Mouse (Mus musculus) forebrain, embryonic 10.5 days (tissue): ENCODE results near the gene Aff3. TPM values are rescaled to one million over a fixed set of nuclear protein-coding genes. Genes with fewer than 3 reads are reported as not detected.

ENCODE experiments used
- DNase-seq: peaks from one replicate; pipeline ENCODE4 v3.0.0-alpha.2; 2017; ENCODE audit warnings: low spot score; ENCODE audit errors: extremely low spot score
- H3K27ac ChIP-seq: fragments of 300-500 bp; sonication (generic); 2 replicates; pipeline ENCODE4 v1.5.1; 2016; ENCODE audit warnings: mild to moderate bottlenecking
- H3K27me3 ChIP-seq: fragments of 300-500 bp; sonication (generic); 2 replicates; pipeline ENCODE4 v1.6.1; 2016; ENCODE audit warnings: mild to moderate bottlenecking; ENCODE audit not compliant: poor library complexity, severe bottlenecking
- H3K36me3 ChIP-seq: fragments of 300-500 bp; sonication (generic); replicated peaks from 2 replicates; pipeline ENCODE4 v1.6.1; 2016; ENCODE audit warnings: mild to moderate bottlenecking, moderate library complexity
- H3K4me1 ChIP-seq: fragments of 300-500 bp; sonication (generic); 2 replicates; pipeline ENCODE4 v1.6.1; 2016
- H3K4me3 ChIP-seq: fragments of 300-500 bp; sonication (generic); 2 replicates; pipeline ENCODE4 v1.5.1; 2016; ENCODE audit warnings: mild to moderate bottlenecking, moderate library complexity
- H3K9me3 ChIP-seq: fragments of 300-500 bp; sonication (generic); 2 replicates; pipeline ENCODE4 v1.6.1; 2016; ENCODE audit warnings: mild to moderate bottlenecking, moderate library complexity
- WGBS: fragments of 180-500 bp; shearing (Covaris S2); methylation state at CpG from one replicate; pipeline ENCODE4 v1.1.7; 2016; 5-methylcytosine and 5-hydroxymethylcytosine counted together
- polyA plus RNA-seq: library from polyadenylated mRNA; unstranded; fragments of >200 nt; fragmentation: Nextera tagmentation; extraction: Ambion mirVana; gene quantifications from 2 replicates; pipeline ENCODE4 v1.2.1, GENCODE M21; 2016

The Aff3 gene
- polyA plus RNA-seq, 1 experiment from 2014 or later: 3.5 TPM

DNA sequence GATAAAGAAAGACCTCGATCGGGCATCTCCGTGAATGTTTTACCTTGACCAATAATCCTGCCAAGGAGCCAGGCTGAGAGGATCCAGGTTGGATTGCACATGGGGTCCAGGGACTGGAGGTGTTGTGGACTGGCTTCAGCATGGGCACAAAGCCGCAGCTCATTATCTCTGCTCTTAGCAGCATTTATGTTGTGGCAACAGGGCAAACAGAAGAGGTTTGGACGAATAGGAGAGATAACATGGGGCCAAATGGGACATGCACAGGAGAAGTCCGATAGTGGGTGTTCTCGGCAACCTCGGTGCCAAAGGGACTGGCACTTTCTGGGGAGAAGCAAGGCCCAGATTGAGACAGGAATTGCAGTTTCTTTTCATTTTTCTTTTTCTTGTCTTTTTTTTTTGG is 342.9 kb downstream of the Aff3 start:
- Histone ChIP-seq H3K4me1 (peaks cover 10% of the 10 kb centered on the region), H3K36me3 (no peaks in the 10 kb centered on the region), H3K4me3 (no peak overlapping the region), H3K27ac (no peak overlapping the region), H3K9me3 (no peaks in the 10 kb centered on the region), H3K27me3 (no peaks in the 10 kb centered on the region)
- no peak for DNase-seq
- WGBS: 93% methylated on average over 8 of the region's 8 CpGs

DNA sequence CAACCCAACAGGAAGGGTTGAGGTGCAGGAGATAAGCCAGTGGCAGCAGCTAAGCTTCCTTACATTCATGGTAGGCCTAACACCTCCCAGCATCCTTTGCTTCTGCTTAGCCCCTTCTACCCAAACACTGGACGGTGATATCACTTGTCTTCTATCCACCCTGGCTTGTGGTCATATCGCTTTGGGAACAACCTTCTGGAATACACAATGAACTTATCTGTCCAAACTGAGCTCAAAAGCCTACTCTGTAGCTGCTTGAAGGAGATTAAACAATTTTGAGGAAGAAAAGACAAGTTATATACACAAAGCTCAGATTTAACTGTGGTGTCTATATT is 343.8 kb downstream of the Aff3 start:
- DNase-seq: no peak

GRCm38 (mm10) chr1:38320126-38320970 is 344.4 kb downstream of the Aff3 start:
- Histone ChIP-seq H3K36me3 (no peaks in the 10 kb centered on the region), H3K4me3 (no peak overlapping the region), H3K27me3 (no peaks in the 10 kb centered on the region), H3K4me1 (peaks cover 10% of the 10 kb centered on the region), H3K27ac (no peak overlapping the region), H3K9me3 (no peaks in the 10 kb centered on the region)
- 77% methylated on average over 16 of the region's 16 CpGs for WGBS
- no peak for DNase-seq

More for the DNA sequence above, 343.8 kb downstream of the Aff3 start:
- Histone ChIP-seq H3K27ac (no peak overlapping the region), H3K36me3 (no peaks in the 10 kb centered on the region), H3K4me3 (no peak overlapping the region), H3K9me3 (no peaks in the 10 kb centered on the region), H3K4me1 (peaks cover 10% of the 10 kb centered on the region), H3K27me3 (no peaks in the 10 kb centered on the region)
- 88% methylated on average over 2 of the region's 2 CpGs for WGBS

- 94% methylated on average over 2 of the region's 2 CpGs for WGBS
- H3K4me1 ChIP-seq: peaks cover 10% of the 10 kb centered on the region
These were observed 346.1 kb downstream of the Aff3 start for GRCm38 (mm10) chr1:38318614-38319013.

GRCm38 (mm10) chr1:38315992-38316391 is 348.8 kb downstream of the Aff3 start:
- Histone ChIP-seq H3K9me3 (no peaks in the 10 kb centered on the region), H3K4me3 (no peak overlapping the region), H3K27me3 (no peaks in the 10 kb centered on the region), H3K27ac (no peak overlapping the region), H3K4me1 (peaks cover 10% of the 10 kb centered on the region), H3K36me3 (no peaks in the 10 kb centered on the region)
- WGBS: 82% methylated on average over 4 of the region's 4 CpGs
- no peak for DNase-seq

More at GRCm38 (mm10) chr1:38318614-38319013, 346.1 kb downstream of the Aff3 start:
- Histone ChIP-seq H3K27me3 (no peaks in the 10 kb centered on the region), H3K4me3 (no peak overlapping the region), H3K9me3 (no peaks in the 10 kb centered on the region), H3K27ac (no peak overlapping the region), H3K36me3 (no peaks in the 10 kb centered on the region)
- DNase-seq: no peak

DNA sequence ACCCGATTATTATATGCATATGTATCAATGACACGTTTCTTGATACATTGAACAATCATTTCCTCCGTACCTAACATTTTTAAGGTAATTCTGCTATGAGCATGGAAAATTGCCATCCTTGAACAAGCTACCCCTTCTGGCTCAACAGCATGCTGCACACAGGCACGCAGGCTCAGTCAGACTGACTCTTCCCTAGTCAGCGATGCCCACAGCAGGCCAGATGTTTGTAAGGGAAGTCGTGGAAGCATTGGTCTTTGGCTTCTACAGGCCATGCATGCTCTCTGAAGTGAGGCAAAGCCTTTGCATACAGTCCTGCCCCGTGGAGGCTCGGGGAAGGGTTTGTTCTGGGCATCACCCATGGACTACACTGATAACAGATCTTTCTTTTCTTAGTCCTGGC is 354.3 kb downstream of the Aff3 start:
- no peak for DNase-seq
- Histone ChIP-seq H3K27me3 (no peaks in the 10 kb centered on the region), H3K9me3 (no peaks in the 10 kb centered on the region), H3K27ac (no peak overlapping the region), H3K4me1 (no peaks in the 10 kb centered on the region), H3K36me3 (no peaks in the 10 kb centered on the region), H3K4me3 (no peak overlapping the region)
- WGBS: 90% methylated on average over 8 of the region's 8 CpGs

DNA sequence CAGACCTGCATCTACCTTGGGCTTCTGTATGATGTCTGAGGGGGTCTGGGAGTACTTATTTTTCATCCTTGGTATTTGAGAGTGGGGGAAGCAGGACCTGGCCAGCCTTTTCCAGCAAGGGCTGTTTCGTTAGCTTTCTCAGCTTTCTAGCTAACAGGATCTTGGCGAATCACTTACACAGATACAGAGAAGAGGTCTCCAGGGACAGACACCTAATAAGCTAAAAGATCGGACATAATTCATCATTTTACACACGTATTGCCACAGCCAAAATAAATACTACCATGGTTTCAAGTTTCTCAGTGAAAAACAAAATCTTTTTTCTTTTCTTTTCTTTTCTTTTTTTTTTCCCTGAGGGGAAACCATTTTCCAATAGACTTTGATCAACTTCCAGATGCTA is 354.7 kb downstream of the Aff3 start:
- Histone ChIP-seq H3K36me3 (no peaks in the 10 kb centered on the region), H3K4me1 (no peaks in the 10 kb centered on the region), H3K27ac (no peak overlapping the region), H3K27me3 (no peaks in the 10 kb centered on the region), H3K9me3 (no peaks in the 10 kb centered on the region), H3K4me3 (no peak overlapping the region)
- 96% methylated on average over 4 of the region's 4 CpGs for WGBS
- no peak for DNase-seq

DNA sequence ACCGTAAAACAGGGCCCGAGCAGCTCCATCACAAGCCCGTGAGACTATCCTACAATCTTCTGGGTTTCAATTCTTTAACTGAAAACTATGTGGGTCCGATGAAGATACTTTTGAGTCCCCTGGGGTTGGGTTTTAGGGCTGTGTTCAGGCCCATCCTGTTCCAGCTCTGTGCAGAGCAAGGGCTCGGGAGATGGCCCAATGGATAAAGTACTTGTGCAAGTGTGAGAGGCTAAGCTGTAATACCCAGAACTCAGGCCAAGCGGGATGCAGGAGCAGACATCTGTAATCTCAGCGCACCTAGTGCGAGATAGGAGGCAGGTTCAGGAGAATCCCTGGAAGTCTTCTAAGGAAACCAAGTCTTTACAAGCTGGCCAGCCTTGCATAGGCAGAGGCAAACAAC is 355.4 kb downstream of the Aff3 start:
- H3K4me3 ChIP-seq: no peak overlapping the region
- 94% methylated on average over 8 of the region's 8 CpGs for WGBS
- no peak for DNase-seq
- no peaks in the 10 kb centered on the region for H3K4me1 ChIP-seq
- H3K9me3 ChIP-seq: no peaks in the 10 kb centered on the region
- H3K36me3 ChIP-seq: no peaks in the 10 kb centered on the region
- no peak overlapping the region for H3K27ac ChIP-seq
- H3K27me3 ChIP-seq: no peaks in the 10 kb centered on the region

DNA sequence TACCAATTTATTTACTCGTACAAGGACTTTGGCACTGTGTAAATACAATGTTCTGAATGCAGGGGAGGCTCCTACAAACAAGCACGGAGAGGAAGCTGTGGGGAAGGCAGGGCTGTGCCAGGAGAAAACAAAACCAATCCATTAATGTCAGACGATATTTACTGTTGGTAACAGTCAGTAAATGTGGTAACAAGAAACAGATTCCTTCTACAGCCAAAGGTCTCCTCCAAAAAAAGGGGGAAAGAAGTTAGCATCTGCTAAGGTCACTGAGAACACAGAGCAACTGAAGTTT is 356.1 kb downstream of the Aff3 start:
- Histone ChIP-seq H3K9me3 (no peaks in the 10 kb centered on the region), H3K4me3 (no peak overlapping the region), H3K4me1 (no peaks in the 10 kb centered on the region), H3K27me3 (no peaks in the 10 kb centered on the region), H3K27ac (no peak overlapping the region), H3K36me3 (no peaks in the 10 kb centered on the region)
- DNase-seq: no peak
- WGBS: 78% methylated on average over 3 of the region's 3 CpGs

DNA sequence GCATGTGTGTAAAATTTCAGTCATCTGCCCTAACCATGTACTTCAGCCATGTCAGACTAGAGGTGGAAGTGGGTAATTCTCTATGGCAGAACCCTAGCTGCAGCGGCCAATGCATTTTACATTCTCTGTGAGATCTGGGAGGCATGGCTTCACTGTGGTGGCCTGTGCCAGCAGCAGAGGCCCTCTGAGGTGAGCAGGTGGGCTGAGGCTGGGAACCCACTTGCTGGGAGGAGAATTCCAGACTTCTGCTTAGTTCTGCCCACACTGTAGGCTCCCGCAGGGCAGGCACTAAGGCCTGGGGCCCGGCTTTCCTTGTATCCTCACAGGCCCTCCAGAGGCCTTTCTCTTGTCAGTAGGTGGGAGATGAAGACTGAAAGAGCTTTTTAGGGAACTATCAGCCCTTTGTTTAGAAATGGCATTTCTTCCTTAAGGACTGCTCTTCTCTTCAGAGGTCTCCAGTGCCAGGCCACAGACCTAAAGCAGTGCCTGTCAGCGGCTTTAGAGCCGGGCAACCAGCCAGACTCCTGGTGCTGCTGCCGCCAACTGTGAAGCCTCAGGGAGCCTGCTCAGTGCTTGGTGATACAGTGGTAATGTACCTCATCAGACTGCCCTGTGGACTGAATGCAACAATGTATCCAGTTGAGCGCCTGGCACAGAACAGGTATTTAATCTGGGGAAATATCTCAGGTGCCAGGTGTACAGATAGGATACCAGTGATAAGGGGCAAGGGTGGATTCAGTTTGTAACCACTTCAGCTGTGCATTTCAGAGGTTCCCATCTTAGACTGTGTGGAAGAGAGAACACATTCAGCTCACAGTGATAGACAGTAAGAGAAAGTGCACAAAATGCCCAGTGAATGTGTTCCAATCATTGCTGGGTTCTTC is 356.7 kb downstream of the Aff3 start:
- DNase-seq: no peak
- 81% methylated on average over 7 of the region's 7 CpGs for WGBS
- Histone ChIP-seq H3K4me3 (no peak overlapping the region), H3K27me3 (no peaks in the 10 kb centered on the region), H3K36me3 (no peaks in the 10 kb centered on the region), H3K4me1 (no peaks in the 10 kb centered on the region), H3K9me3 (no peaks in the 10 kb centered on the region), H3K27ac (no peak overlapping the region)

- Histone ChIP-seq H3K9me3 (no peaks in the 10 kb centered on the region), H3K4me3 (no peak overlapping the region), H3K4me1 (no peaks in the 10 kb centered on the region), H3K27me3 (no peaks in the 10 kb centered on the region), H3K27ac (no peak overlapping the region), H3K36me3 (no peaks in the 10 kb centered on the region)
- no peak for DNase-seq
- WGBS: 90% methylated on average over 11 of the region's 11 CpGs
These were observed 357.5 kb downstream of the Aff3 start for GRCm38 (mm10) chr1:38307234-38307633.

DNA sequence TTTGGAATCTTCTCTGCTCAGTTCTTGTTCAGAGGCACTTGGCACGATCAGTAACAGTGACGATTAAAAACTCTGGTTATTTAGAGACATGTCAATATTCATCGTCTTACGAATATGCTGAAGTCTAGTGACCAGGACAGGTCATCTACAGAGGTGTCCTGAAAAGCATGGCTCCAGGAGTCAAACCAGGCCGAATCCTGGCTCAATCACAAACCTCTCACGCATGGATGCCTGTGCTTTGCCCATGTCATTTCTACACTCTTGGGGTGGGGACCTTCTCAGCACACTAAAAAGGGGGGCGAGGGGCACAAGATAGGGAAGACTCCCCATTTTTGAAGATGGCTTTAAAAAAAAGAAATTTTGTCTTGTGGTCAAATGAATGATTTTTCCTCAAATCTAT is 358.6 kb downstream of the Aff3 start:
- H3K4me3 ChIP-seq: no peak overlapping the region
- no peaks in the 10 kb centered on the region for H3K36me3 ChIP-seq
- H3K27me3 ChIP-seq: no peaks in the 10 kb centered on the region
- no peaks in the 10 kb centered on the region for H3K9me3 ChIP-seq
- 95% methylated on average over 7 of the region's 7 CpGs for WGBS
- H3K4me1 ChIP-seq: no peaks in the 10 kb centered on the region
- no peak for DNase-seq
- no peak overlapping the region for H3K27ac ChIP-seq

DNA sequence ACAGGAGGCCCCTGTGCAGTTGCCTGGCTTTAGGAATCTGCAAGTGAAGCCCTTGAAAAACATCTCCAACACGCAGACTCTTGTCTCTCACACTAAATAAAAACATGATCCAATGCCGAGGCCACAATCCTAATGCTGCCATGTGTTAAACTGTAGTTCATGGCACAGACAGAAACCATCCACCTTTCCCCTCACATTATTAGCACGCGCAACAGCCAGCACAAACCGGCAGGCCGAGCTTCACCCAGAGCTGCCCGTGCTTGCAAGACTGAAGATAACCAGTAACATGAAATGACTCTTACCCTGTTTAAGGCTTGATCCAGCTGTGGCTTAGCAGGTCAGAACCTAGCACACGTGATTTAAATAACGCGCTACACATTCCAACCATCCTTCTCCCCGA is 360.4 kb downstream of the Aff3 start:
- Histone ChIP-seq H3K36me3 (no peaks in the 10 kb centered on the region), H3K27ac (no peak overlapping the region)
- WGBS: 91% methylated on average over 11 of the region's 11 CpGs

More for the DNA sequence above, 360.4 kb downstream of the Aff3 start:
- no peaks in the 10 kb centered on the region for H3K27me3 ChIP-seq
- no peaks in the 10 kb centered on the region for H3K9me3 ChIP-seq
- H3K4me3 ChIP-seq: no peak overlapping the region
- no peak for DNase-seq
- no peaks in the 10 kb centered on the region for H3K4me1 ChIP-seq
